Mouse (Mus musculus): Measurements from ENCODE around the gene Brd7. TPM values are rescaled to one million over a fixed set of nuclear protein-coding genes. Genes with fewer than 3 reads are reported as not detected.

The Brd7 gene
- polyA plus RNA-seq, 1 experiment = 16.9 TPM

- Histone ChIP-seq H3K79me3 (ENCODE audit: low read depth) (peaks cover 33% of the 10 kb centered on the region), H3ac (ENCODE audit: control insufficient read depth, insufficient read length, low read depth) (peak overlapping the region; percentile 40), H3K4me3 (ENCODE audit: insufficient read depth, poor library complexity, severe bottlenecking) (no peak overlapping the region), H3K79me2 (ENCODE audit: control insufficient read depth, insufficient read depth) (peaks cover 68% of the 10 kb centered on the region), H3K27me3 (ENCODE audit: control insufficient read depth, insufficient read depth, insufficient read length) (no peaks in the 10 kb centered on the region), H3K36me3 (ENCODE audit: control insufficient read depth, insufficient read depth) (peaks cover 12% of the 10 kb centered on the region)
- TF ChIP-seq CTCF (IDR thresholded peaks at IDR 0.05; ENCODE audit: control insufficient read depth, insufficient read depth, insufficient read length) (no peak), MYOD1 (IDR thresholded peaks at IDR 0.05; ENCODE audit: control insufficient read depth, insufficient read length, low read depth) (peak; percentile 51), MYOG (IDR thresholded peaks at IDR 0.05; ENCODE audit: control insufficient read depth, extremely low read depth, insufficient read length) (no peak), CEBPB (IDR thresholded peaks at IDR 0.05; ENCODE audit: low read depth) (peak; percentile 90), USF1 (IDR thresholded peaks at IDR 0.05; ENCODE audit: low read depth) (no peak), FOSL1 (IDR thresholded peaks at IDR 0.05; ENCODE audit: insufficient read depth, low read length, poor library complexity, severe bottlenecking) (no peak), MAX (IDR thresholded peaks at IDR 0.05) (no peak)
Observed at GRCm38 (mm10) chr8:88282684-88283083, 79.3 kb downstream of the Brd7 start.

Other genes with a start within 250 kb of the Brd7 start
- 17.9 TPM for gene Cnep1r1, start 243.4 kb downstream of the Brd7 start, polyA plus RNA-seq (2012; fragmentation: generic; extraction: Trizol)
- gene Heatr3, start 224.3 kb downstream of the Brd7 start, polyA plus RNA-seq (2012; fragmentation: generic; extraction: Trizol) = 32.4 TPM
- 8.4 TPM for gene Tent4b, start 163.0 kb downstream of the Brd7 start, polyA plus RNA-seq (2012; fragmentation: generic; extraction: Trizol)
- gene Adcy7, start 89.8 kb downstream of the Brd7 start, polyA plus RNA-seq (2012; fragmentation: generic; extraction: Trizol) = 66.9 TPM
- gene Nkd1, start 159.2 kb upstream of the Brd7 start, polyA plus RNA-seq (2012; fragmentation: generic; extraction: Trizol) = not detected

Measured in C2C12 (cell line).